Mouse (Mus musculus) kidney, postnatal 14 days (tissue): ENCODE data around the gene Txn1.

ENCODE experiments used
- DNase-seq: peaks from one replicate; pipeline ENCODE4 v3.0.0; 2022; ENCODE audit warnings: mixed read lengths

Txn1 gene

DNA sequence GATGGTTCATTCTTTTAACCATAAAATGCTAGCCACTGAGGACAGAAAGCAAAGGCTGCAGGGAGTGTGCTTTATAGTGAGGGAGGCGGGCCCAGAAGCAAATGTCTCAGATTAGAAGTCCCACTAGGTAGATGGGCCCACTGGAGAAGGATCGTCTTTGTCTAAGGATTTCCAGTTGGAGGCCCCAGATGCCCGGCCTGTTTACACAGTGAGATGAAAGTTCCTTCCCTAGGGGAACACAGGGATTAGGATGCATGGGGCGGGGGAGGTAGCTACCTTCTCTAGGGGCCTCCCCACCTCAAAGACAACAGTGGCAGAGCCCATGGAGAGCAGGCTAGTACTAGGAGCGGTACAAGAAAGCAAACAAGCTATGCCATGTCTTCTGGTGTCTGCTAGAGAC is 61.1 kb downstream of the Txn1 start:
- DNase-seq = no peak
